Mouse (Mus musculus) heart, embryonic 10.5 days (tissue): Measurements from ENCODE around the gene Acaca. TPM values are rescaled to one million over a fixed set of nuclear protein-coding genes. Genes with fewer than 3 reads are reported as not detected.

Experiments used
- DNase-seq: peaks from one replicate; pipeline ENCODE4 v3.0.0-alpha.2; 2017; ENCODE audit warnings: low spot score
- H3K27ac ChIP-seq: fragments of 300-500 bp; sonication (generic); 2 replicates; pipeline ENCODE4 v1.5.1; 2016; ENCODE audit warnings: mild to moderate bottlenecking
- H3K27me3 ChIP-seq: fragments of 300-500 bp; sonication (generic); 2 replicates; pipeline ENCODE4 v1.6.1; 2016; ENCODE audit warnings: mild to moderate bottlenecking; ENCODE audit not compliant: poor library complexity, insufficient read depth, severe bottlenecking
- H3K36me3 ChIP-seq: fragments of 300-500 bp; sonication (generic); 2 replicates; pipeline ENCODE4 v1.6.1; 2016; ENCODE audit warnings: mild to moderate bottlenecking, moderate library complexity
- H3K4me1 ChIP-seq: fragments of 300-500 bp; sonication (generic); 2 replicates; pipeline ENCODE4 v1.6.1; 2016; ENCODE audit warnings: mild to moderate bottlenecking
- H3K4me3 ChIP-seq: fragments of 300-500 bp; sonication (generic); 2 replicates; pipeline ENCODE4 v1.5.1; 2016; ENCODE audit warnings: mild to moderate bottlenecking, moderate library complexity
- H3K9me3 ChIP-seq: fragments of 300-500 bp; sonication (generic); 2 replicates; pipeline ENCODE4 v1.6.1; 2016; ENCODE audit warnings: mild to moderate bottlenecking, moderate library complexity
- WGBS: fragments of 180-500 bp; shearing (Covaris S2); methylation state at CpG from one replicate; pipeline ENCODE4 v1.1.7; 2016; 5-methylcytosine and 5-hydroxymethylcytosine counted together
- polyA plus RNA-seq: library from polyadenylated mRNA; unstranded; fragments of >200 nt; fragmentation: Nextera tagmentation; extraction: Ambion mirVana; gene quantifications from 2 replicates; pipeline ENCODE4 v1.2.1, GENCODE M21; 2016

The Acaca gene
- polyA plus RNA-seq, 1 experiment from 2014 or later, result 13.3 TPM

DNA sequence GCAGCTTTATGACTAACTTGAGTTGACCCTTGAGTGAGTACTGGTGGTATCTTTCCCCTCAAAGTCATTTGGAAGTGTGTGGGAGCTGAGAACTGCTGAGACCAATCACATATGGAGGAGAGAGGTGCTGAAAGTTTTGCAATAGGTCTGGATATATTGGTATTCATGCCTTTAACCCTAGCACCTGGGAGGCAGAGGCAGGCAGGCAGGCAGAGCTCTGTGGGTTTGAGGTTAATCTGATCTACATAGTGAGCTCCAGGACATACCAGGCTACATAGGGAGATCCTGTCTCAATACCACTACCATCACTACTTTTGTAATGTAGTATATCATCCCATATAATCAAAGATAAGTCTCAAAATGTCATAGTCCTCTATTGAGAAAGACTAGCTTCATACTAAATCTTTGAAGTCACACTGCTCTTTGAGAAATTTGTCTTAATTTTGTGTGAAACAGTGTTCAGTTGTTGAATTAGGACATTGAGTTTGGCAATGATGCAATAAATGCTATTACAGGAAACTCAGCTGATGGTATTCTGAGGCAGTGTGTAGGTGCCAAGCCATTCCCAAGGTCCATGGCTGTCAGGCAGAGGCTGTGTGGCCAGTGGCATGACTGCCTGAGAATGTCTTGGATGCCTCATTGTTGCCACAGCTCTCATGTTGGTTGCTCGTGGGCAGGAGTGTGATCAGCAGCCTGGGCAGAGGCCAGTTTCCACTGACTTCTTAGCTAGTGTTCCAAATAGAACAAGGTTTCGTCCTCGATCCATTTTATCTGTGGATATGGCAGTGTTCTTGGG, 68.3 kb downstream of the Acaca start:
- no peak overlapping the region for H3K27ac ChIP-seq
- no peaks in the 10 kb centered on the region for H3K9me3 ChIP-seq
- 88% methylated on average over 3 of the region's 3 CpGs for WGBS
- H3K4me3 ChIP-seq, result no peak overlapping the region
- no peaks in the 10 kb centered on the region for H3K27me3 ChIP-seq
- H3K36me3 ChIP-seq, result peaks cover 6% of the 10 kb centered on the region; the same call in 1 of the 2 replicates
- H3K4me1 ChIP-seq, result peaks cover 4% of the 10 kb centered on the region
- DNase-seq, result no peak

DNA sequence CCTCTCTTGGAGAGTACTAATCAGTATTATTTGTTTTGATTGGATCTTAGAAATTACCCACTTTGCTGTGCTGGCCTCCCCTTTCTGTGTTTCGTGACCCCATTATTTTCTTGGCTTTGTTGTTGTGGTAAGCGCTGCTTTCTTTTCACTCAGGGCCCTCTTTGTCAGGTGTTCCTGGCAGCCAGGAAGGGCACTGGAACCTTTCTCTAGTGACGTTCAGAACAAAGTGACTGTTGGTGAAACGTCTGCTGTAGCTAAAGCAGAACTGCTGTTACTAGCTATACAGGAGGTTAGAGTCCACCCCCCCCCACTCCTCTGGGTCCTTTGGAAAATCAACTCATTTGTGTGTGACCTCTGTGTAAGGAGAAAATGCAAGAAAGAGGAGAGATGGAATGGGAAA, 76.3 kb downstream of the Acaca start:
- H3K9me3 ChIP-seq, result no peaks in the 10 kb centered on the region
- no peak for DNase-seq
- WGBS, result 63% methylated on average over 4 of the region's 4 CpGs
- H3K4me1 ChIP-seq, result 0 out of 2 replicates have a peak, but pooled peaks cover 3% of the 10 kb centered on the region
- H3K27me3 ChIP-seq, result no peaks in the 10 kb centered on the region
- H3K4me3 ChIP-seq, result no peak overlapping the region
- H3K27ac ChIP-seq, result no peak overlapping the region
- 0 out of 2 replicates have a peak, but pooled peaks cover 7% of the 10 kb centered on the region for H3K36me3 ChIP-seq

DNA sequence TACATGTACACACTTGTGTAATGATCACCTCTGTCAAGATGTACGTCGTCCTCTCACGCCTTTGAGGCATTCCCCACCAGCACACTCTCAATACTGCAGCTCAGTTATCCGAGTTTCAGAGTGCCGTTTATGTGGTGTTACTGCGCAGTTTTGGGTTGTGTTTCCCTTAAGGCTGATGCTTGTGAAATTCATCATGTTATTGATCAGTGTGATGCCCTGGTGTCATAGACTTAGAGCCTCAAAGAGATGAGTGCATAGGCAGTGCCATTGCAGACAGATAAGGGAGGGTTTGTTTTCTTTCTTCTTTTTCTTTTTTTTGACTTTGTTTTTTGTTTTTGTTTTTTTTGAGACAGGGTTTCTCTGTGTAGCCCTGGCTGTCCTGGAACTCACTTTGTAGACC, 81.4 kb downstream of the Acaca start:
- H3K27ac ChIP-seq, result no peak overlapping the region
- H3K4me3 ChIP-seq, result no peak overlapping the region
- no peaks in the 10 kb centered on the region for H3K27me3 ChIP-seq
- 0 out of 2 replicates have a peak, but pooled peaks cover 6% of the 10 kb centered on the region for H3K36me3 ChIP-seq
- 0 out of 2 replicates have a peak, but pooled peaks cover under 1% of the 10 kb centered on the region for H3K4me1 ChIP-seq
- H3K9me3 ChIP-seq, result no peaks in the 10 kb centered on the region
- DNase-seq, result no peak
- WGBS, result 93% methylated on average over 6 of the region's 6 CpGs

DNA sequence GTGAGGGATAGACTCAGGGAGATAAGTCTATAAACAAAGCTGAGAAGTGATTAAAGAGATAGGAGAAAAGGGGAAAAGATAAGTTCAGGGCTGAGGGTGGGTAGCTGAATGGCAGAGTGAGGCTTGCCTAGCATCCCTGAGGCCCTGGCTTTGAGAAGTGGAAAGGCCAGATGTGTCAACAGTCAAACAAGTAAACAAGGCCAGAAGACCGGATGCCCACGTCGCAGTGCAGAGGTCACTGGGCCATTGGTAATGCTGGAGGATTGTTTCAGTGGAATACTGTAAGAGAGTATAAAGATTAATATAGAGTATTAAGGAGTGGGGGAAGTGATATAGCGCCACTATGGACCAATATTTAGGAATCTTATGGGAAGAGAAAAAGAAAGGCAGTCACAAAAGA, 89.5 kb downstream of the Acaca start:
- Histone ChIP-seq H3K27ac (no peak overlapping the region), H3K4me1 (no peaks in the 10 kb centered on the region), H3K9me3 (no peaks in the 10 kb centered on the region), H3K36me3 (peaks cover 19% of the 10 kb centered on the region), H3K4me3 (no peak overlapping the region), H3K27me3 (no peaks in the 10 kb centered on the region)
- WGBS, result 79% methylated on average over 4 of the region's 4 CpGs
- DNase-seq, result no peak

GRCm38 (mm10) chr11:84243562-84243961, 114.1 kb downstream of the Acaca start:
- Histone ChIP-seq H3K4me1 (no peaks in the 10 kb centered on the region), H3K4me3 (no peak overlapping the region), H3K9me3 (no peaks in the 10 kb centered on the region), H3K27me3 (no peaks in the 10 kb centered on the region), H3K27ac (no peak overlapping the region), H3K36me3 (peaks cover 19% of the 10 kb centered on the region)
- no peak for DNase-seq

DNA sequence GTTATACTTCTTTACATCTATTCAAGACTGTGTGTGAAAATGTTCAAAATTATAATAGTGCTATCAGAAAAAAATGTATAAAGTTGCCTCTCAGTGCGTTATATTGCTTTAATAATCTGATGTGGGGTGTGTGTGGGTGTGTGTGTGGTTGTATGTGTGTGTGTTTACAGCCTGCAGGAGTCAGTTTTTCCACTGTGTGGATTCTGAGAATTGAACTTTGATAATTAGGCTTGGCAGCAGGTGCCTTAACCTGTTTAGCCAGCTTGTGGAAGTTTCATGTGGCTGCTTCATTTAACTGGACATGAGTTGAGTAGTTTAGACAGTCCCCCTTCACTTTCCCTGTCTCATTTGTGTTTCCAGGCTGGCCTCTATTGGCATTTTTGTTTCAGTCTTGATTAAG, 117.9 kb downstream of the Acaca start:
- Histone ChIP-seq H3K4me3 (no peak overlapping the region), H3K27me3 (no peaks in the 10 kb centered on the region), H3K9me3 (no peaks in the 10 kb centered on the region), H3K36me3 (peaks cover 29% of the 10 kb centered on the region), H3K27ac (no peak overlapping the region), H3K4me1 (no peaks in the 10 kb centered on the region)
- 91% methylated on average over 1 of the region's 1 CpGs for WGBS
- no peak for DNase-seq

DNA sequence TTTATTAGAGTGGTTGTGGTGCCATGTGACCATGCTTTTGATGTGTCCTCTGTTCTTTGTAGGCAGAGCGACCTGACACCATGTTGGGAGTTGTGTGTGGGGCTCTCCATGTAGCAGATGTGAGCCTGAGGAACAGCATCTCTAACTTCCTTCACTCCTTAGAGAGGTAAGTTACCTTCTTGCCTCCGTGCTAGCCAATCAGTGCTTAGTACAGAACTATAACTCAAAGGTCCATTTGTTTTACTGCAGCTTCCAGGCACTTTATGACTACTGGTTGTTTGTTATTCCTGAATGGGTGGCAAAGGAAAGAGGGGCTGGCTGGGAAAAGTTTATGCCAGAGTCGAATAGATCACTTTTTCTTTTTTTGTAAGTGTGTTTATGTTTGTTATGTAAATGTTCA, 121.7 kb downstream of the Acaca start:
- no peak for DNase-seq
- H3K9me3 ChIP-seq, result no peaks in the 10 kb centered on the region
- H3K27ac ChIP-seq, result no peak overlapping the region
- WGBS, result 83% methylated on average over 3 of the region's 3 CpGs
- H3K36me3 ChIP-seq, result peaks cover 30% of the 10 kb centered on the region
- no peak overlapping the region for H3K4me3 ChIP-seq
- H3K4me1 ChIP-seq, result no peaks in the 10 kb centered on the region
- H3K27me3 ChIP-seq, result no peaks in the 10 kb centered on the region

DNA sequence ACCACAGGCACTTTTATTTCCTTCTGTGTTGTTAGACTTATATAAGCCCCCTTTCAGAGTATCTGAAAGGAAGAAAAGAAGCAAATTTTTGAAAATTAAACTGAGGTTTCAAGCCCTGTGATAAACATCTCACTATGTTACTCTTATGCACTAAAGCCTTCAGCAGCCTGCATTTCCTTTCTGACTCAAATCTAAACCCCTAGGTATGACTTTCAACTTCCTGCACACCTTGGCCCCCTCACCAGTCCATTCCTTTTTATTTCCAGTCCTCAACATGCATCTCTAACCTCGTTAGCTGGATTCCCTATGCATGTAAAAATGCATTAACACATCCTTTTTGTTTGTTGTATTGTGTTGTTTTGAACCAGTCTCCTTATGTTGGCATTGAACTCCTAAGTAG, 123.0 kb downstream of the Acaca start:
- Histone ChIP-seq H3K4me1 (no peaks in the 10 kb centered on the region), H3K9me3 (no peaks in the 10 kb centered on the region), H3K36me3 (peaks cover 36% of the 10 kb centered on the region), H3K4me3 (no peak overlapping the region), H3K27ac (no peak overlapping the region), H3K27me3 (no peaks in the 10 kb centered on the region)
- 87% methylated on average over 1 of the region's 1 CpGs for WGBS
- no peak for DNase-seq

DNA sequence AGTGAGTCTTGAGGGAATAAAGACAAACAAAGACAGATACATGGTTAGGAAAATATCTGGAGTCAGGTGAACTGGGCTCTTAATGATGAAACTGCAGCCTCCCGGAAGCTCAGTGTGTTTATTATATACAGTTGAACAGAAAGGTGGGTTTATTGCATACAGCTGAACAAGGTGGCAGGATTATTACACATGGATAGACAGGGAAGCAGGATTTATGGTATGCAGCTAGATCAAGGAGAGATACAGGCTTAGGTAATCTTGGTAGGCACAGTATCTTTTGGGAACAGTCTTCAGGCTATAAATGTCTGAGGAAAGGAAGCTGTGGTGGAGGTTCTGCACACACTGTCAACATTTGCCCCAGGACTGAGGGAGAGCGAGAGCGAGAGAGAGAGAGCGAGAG, 126.4 kb downstream of the Acaca start:
- 89% methylated on average over 4 of the region's 4 CpGs for WGBS
- Histone ChIP-seq H3K27me3 (no peaks in the 10 kb centered on the region), H3K27ac (no peak overlapping the region), H3K4me3 (no peak overlapping the region), H3K36me3 (peaks cover 33% of the 10 kb centered on the region), H3K9me3 (no peaks in the 10 kb centered on the region), H3K4me1 (peaks cover 4% of the 10 kb centered on the region; the same call in 1 of the 2 replicates)
- DNase-seq, result no peak

DNA sequence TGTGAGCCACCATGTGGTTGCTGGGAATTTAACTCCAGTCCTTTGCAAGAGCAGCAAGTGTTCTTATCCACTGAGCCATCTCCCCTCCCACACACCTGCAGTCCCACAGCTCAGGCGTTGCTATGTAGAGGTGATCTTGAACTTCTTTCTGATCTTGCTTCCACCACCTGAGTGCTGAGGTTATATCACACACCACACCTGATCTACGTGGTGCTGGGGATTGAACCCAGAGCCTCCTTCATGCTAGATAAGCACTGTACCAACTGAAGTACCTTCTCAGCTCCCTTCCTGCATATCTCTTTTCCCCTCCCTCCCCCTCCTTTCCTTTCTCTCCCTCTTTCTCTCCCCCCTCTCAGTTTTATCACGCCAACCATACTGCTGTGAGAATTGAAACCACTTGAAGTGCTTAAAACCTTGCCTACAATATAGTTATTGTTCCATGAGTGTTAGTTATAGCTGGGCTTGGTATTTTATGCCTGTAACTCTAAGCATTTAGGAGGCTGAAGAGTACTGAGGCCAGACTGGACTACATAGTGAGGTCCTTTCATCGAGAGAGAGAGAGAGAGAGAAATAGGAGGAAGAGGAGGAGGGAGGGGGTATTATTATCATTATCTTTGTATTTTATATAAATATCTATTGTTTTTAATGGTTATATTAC, 128.7 kb downstream of the Acaca start:
- DNase-seq, result no peak
- 67% methylated on average over 4 of the region's 4 CpGs for WGBS
- Histone ChIP-seq H3K36me3 (peaks cover 41% of the 10 kb centered on the region), H3K27me3 (no peaks in the 10 kb centered on the region), H3K4me1 (peaks cover 4% of the 10 kb centered on the region; the same call in 1 of the 2 replicates), H3K4me3 (no peak overlapping the region), H3K27ac (no peak overlapping the region), H3K9me3 (no peaks in the 10 kb centered on the region)

DNA sequence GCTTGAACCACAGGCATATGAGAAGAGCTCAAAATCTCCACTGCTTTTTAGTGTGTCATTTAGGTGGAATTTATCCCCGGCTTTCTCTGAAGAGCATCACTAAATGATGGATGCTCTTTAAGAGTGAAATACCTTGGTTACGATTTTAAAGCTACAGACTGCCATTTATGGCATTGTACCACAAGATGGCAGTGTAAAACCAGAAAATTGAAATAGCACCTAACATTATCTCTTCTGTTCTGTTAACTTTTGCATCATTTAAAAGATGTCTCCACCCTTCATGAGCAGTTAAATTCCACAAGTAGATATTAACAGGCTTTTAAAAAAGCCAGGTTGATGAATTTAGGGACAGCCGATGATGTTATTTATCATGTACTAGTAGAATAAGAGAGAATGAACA, 135.0 kb downstream of the Acaca start:
- no peak overlapping the region for H3K4me3 ChIP-seq
- DNase-seq, result no peak
- H3K27ac ChIP-seq, result no peak overlapping the region
- no peaks in the 10 kb centered on the region for H3K4me1 ChIP-seq
- H3K36me3 ChIP-seq, result peaks cover 68% of the 10 kb centered on the region
- H3K27me3 ChIP-seq, result no peaks in the 10 kb centered on the region
- 67% methylated on average over 3 of the region's 3 CpGs for WGBS
- H3K9me3 ChIP-seq, result no peaks in the 10 kb centered on the region

DNA sequence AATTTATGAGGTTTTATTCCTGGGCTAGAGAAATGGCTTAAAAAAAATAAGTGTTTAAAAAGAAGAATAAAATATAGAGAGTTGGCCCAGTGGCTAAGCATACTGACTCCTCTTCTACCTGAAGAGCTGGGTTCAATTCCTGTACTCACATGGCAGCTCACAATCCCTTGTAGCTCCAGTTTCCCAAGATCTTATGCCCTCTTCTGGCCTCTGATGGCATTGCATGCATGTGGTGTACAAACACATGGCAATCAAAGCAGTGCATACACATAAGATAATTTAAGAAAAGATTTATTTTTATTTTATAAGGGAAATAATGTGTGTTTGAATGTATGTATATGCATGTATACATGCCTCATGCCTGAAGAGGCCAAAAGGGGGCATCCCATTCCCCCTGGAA, 138.6 kb downstream of the Acaca start:
- H3K36me3 ChIP-seq, result peaks cover 70% of the 10 kb centered on the region
- peaks cover 7% of the 10 kb centered on the region for H3K4me1 ChIP-seq
- no peaks in the 10 kb centered on the region for H3K9me3 ChIP-seq
- no peak overlapping the region for H3K4me3 ChIP-seq
- H3K27ac ChIP-seq, result no peak overlapping the region
- no peaks in the 10 kb centered on the region for H3K27me3 ChIP-seq
- DNase-seq, result no peak

GRCm38 (mm10) chr11:84270511-84270910, 141.0 kb downstream of the Acaca start:
- Histone ChIP-seq H3K27me3 (no peaks in the 10 kb centered on the region), H3K4me3 (no peak overlapping the region), H3K9me3 (no peaks in the 10 kb centered on the region), H3K27ac (no peak overlapping the region), H3K36me3 (peaks cover 61% of the 10 kb centered on the region), H3K4me1 (peaks cover 7% of the 10 kb centered on the region)
- WGBS, result 72% methylated on average over 3 of the region's 3 CpGs
- no peak for DNase-seq
